Mouse (Mus musculus) liver, embryonic 14.5 days (tissue): ENCODE measurements around the gene Acvrl1. TPM values are rescaled to one million over a fixed set of nuclear protein-coding genes. Genes with fewer than 3 reads are reported as not detected.

Experiments
- ATAC-seq: fragments of 200-750 bp; cut with Nextera tagmentation; 2 replicates; pipeline ENCODE4 v1.8.0; 2017; ENCODE audit warnings: moderate number of reproducible peaks, mild to moderate bottlenecking, moderate library complexity; ENCODE audit not compliant: insufficient read depth
- DNase-seq, 3 experiments: peaks; one replicate each; pipeline ENCODE4 v3.0.0-alpha.2; 2012 to 2013; ENCODE audit warnings: low read depth in 3 of 3, low spot score in 3 of 3
- H3K27ac ChIP-seq: fragments of 300-500 bp; sonication (generic); 2 replicates; pipeline ENCODE4 v1.5.1; 2014; ENCODE audit warnings: moderate library complexity, mild to moderate bottlenecking, control low read depth, inconsistent platforms
- H3K27me3 ChIP-seq: fragments of 300-500 bp; sonication (generic); 2 replicates; pipeline ENCODE4 v1.6.1; 2014; ENCODE audit warnings: mild to moderate bottlenecking, low read length, moderate library complexity; ENCODE audit not compliant: control insufficient read depth, insufficient read depth
- H3K36me3 ChIP-seq: fragments of 300-500 bp; sonication (generic); replicated peaks from 2 replicates; pipeline ENCODE4 v1.6.1; 2014; ENCODE audit warnings: low read depth; ENCODE audit not compliant: control insufficient read depth, insufficient read depth
- H3K4me1 ChIP-seq, 2 experiments: fragments of 200-500 bp in 1 of 2; fragments of 300-500 bp in 1 of 2; sonication (generic) in 1 of 2; replicated peaks; 2 replicates each; pipeline ENCODE4 v1.6.1; 2012 to 2014; ENCODE audit warnings: antibody characterized with exemption in 1 of 2, inconsistent platforms in 1 of 2, low read length in 1 of 2; ENCODE audit not compliant: control insufficient read depth in 2 of 2, insufficient read depth in 2 of 2
- H3K4me2 ChIP-seq: fragments of 300-500 bp; sonication (generic); 2 replicates; pipeline ENCODE4 v1.6.1; 2014; ENCODE audit warnings: low read depth, mild to moderate bottlenecking, control low read depth, moderate library complexity
- H3K4me3 ChIP-seq, 2 experiments: fragments of 200-500 bp in 1 of 2; fragments of 300-500 bp in 1 of 2; sonication (generic) in 1 of 2; 2 replicates each; pipeline ENCODE4 v1.5.1; 2012 to 2014; ENCODE audit warnings: low read depth in 2 of 2, low read length in 2 of 2, mild to moderate bottlenecking in 2 of 2, control low read depth in 1 of 2, inconsistent platforms in 1 of 2, moderate library complexity in 1 of 2; ENCODE audit not compliant: insufficient read depth in 1 of 2
- H3K9ac ChIP-seq: fragments of 300-500 bp; sonication (generic); replicated peaks from 2 replicates; pipeline ENCODE4 v1.6.1; 2014; ENCODE audit warnings: mild to moderate bottlenecking, control low read depth, moderate library complexity
- H3K9me3 ChIP-seq: fragments of 300-500 bp; sonication (generic); 2 replicates; pipeline ENCODE4 v1.6.1; 2016; ENCODE audit warnings: low read length, mixed read lengths; ENCODE audit not compliant: control insufficient read depth
- CTCF ChIP-seq: IDR thresholded peaks from 2 replicates; pipeline ENCODE4 v1.5.1; 2016; ENCODE audit warnings: antibody characterized with exemption, low read depth, control low read depth
- EP300 ChIP-seq: IDR thresholded peaks from 2 replicates; pipeline ENCODE4 v1.6.1; 2016; ENCODE audit warnings: antibody characterized with exemption, low read depth
- WGBS: fragments of 180-500 bp; shearing (Covaris S2); extraction: QIAGEN DNeasy Blood & Tissue Kit; methylation state at CpG from one replicate; pipeline ENCODE4 v1.1.7; 2014; ENCODE audit not compliant: insufficient replicate concordance; 5-methylcytosine and 5-hydroxymethylcytosine counted together
- polyA plus RNA-seq, 2 experiments: library from polyadenylated mRNA; depleted of rRNA in 1 of 2; stranded (reverse) in 1 of 2; unstranded in 1 of 2; fragments of >200 nt; fragmentation: Nextera tagmentation in 1 of 2; extraction: Ambion mirVana in 1 of 2; gene quantifications; 2 replicates each; pipeline versions ENCODE4 v1.2.1 to v1.2.3; 2012 to 2014

Gene Acvrl1
- polyA plus RNA-seq, 2 experiments = 1.1 to 1.3 TPM

DNA sequence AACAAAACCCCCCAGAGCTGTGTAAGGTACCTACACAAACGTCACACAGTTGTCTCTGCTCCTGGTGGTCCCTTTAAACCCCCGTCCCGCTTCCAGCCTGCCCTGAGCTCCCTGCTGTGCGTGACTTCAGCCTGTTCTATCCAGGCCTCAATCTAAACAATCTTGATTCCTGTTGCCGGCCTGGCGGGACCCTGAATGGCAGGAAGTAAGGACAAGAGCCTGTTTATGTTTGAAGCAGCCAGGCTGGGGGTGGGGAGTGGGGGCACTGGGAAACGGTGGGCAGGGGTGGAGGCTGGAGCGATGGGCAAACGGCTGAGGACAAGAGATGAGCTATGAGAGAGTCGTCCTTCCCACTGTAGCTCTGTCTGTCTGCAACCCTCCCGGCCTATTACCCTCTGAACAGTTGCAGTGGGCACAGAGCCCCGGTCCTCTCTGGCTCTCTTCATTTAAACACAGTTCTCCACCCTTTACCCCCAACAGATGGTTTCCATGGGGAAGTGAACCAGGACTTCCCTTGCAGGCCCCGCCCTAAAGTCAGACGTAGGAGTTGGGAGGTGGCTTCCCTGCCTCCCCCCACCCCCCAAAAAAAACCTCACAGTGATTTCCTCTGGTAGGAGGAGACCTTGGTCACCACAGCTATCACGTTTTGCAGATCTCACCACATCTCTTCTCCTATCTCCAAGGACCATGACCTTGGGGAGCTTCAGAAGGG, 5.8 kb downstream of the Acvrl1 start:
- ATAC-seq (no peak), DNase-seq (no peak)
- Histone ChIP-seq H3K4me1 (peaks cover 0 to 2% of the 10 kb centered on the region in 2 experiments; a peak in 2 of 4 replicates), H3K9ac (no peak overlapping the region), H3K4me3 (no peak overlapping the region), H3K27ac (no peak overlapping the region), H3K27me3 (peaks cover 23% of the 10 kb centered on the region), H3K9me3 (no peaks in the 10 kb centered on the region), H3K36me3 (no peaks in the 10 kb centered on the region), H3K4me2 (no peak overlapping the region)
- 19% methylated on average over 15 of the region's 15 CpGs for WGBS
- no peak for TF ChIP-seq EP300
- TF ChIP-seq CTCF = no peak

DNA sequence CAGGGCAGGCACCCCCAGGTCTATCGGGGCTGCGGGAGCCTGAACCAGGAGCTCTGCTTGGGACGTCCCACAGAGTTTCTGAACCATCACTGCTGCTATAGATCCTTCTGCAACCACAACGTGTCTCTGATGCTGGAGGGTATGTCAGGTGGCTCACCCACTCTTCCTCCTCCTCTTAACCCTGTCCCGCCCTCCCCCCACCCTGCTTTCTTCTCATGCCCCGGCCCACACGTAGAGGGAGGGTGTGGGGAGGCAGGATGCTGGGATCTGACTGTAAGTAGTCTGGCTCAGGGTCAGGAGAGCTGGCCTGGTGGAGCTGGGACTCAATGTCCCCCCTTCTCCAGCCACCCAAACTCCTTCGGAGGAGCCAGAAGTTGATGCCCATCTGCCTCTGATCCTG, 7.1 kb downstream of the Acvrl1 start:
- DNase-seq (no peak), ATAC-seq (no peak)
- TF ChIP-seq EP300 (no peak), CTCF (no peak)
- peaks cover 11% of the 10 kb centered on the region for H3K27me3 ChIP-seq
- H3K9ac ChIP-seq = no peak overlapping the region
- peaks cover 3 to 8% of the 10 kb centered on the region in 2 experiments; a peak in 3 of 4 replicates for H3K4me1 ChIP-seq
- H3K9me3 ChIP-seq = no peaks in the 10 kb centered on the region
- WGBS = 39% methylated on average over 8 of the region's 8 CpGs
- H3K36me3 ChIP-seq = no peaks in the 10 kb centered on the region
- no peak overlapping the region for H3K4me2 ChIP-seq
- H3K27ac ChIP-seq = no peak overlapping the region
- no peak overlapping the region for H3K4me3 ChIP-seq

DNA sequence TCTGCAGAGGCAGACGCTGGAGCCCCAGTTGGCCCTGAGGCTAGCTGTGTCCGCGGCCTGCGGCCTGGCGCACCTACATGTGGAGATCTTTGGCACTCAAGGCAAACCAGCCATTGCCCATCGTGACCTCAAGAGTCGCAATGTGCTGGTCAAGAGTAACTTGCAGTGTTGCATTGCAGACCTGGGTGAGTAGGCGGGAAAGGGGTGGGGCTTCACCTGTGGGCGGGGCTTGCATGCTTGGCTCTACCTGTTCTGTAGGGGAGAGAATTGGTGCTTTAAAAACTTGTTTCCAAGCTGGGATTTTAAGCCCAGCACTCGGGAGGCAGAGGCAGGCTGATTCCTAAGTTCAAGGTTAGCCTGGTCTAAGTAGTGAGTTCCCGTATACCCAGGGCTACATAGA, 9.1 kb downstream of the Acvrl1 start:
- no peaks in the 10 kb centered on the region for H3K9me3 ChIP-seq
- no peak overlapping the region for H3K9ac ChIP-seq
- TF ChIP-seq EP300 (no peak), CTCF (no peak)
- no peaks in the 10 kb centered on the region; the same call in 1 of the 2 replicates for H3K27me3 ChIP-seq
- no peak overlapping the region for H3K4me2 ChIP-seq
- H3K27ac ChIP-seq = no peak overlapping the region
- H3K4me1 ChIP-seq = peaks cover 3 to 16% of the 10 kb centered on the region in 2 experiments; a peak in 3 of 4 replicates
- WGBS = 71% methylated on average over 11 of the region's 11 CpGs
- H3K36me3 ChIP-seq = no peaks in the 10 kb centered on the region
- no peak overlapping the region for H3K4me3 ChIP-seq
- ATAC-seq (no peak), DNase-seq (no peak)

DNA sequence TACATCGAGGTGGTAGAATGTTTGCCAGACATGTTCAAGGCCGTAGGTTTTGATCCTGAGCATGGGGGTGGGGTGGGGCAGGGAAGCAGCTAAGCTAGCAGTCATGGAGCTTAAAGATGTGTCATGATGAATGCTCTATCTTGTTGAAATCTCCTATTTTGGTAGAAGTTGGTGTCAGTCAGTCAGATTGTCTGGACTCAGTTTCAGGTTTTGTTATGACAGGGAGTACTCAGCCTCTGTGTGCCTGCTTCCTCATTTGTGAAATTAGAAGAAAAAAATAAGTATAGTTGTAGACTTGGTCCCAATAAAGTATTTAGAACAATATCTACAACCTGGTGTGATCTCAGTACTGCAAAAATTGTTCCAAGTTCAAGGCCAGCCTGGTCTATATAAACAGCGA, 10.4 kb downstream of the Acvrl1 start:
- TF ChIP-seq CTCF = no peak
- no peak for TF ChIP-seq EP300
- H3K27ac ChIP-seq = no peak overlapping the region
- no peaks in the 10 kb centered on the region; the same call in 1 of the 2 replicates for H3K27me3 ChIP-seq
- H3K9ac ChIP-seq = no peak overlapping the region
- WGBS = 71% methylated on average over 3 of the region's 3 CpGs
- ATAC-seq (no peak), DNase-seq (no peak)
- H3K4me1 ChIP-seq = peaks cover 3 to 16% of the 10 kb centered on the region in 2 experiments; a peak in 3 of 4 replicates
- H3K36me3 ChIP-seq = no peaks in the 10 kb centered on the region
- no peak overlapping the region for H3K4me3 ChIP-seq
- H3K9me3 ChIP-seq = no peaks in the 10 kb centered on the region
- no peak overlapping the region for H3K4me2 ChIP-seq

- WGBS = 15% methylated on average over 12 of the region's 12 CpGs
- Histone ChIP-seq H3K27ac (no peak overlapping the region), H3K4me2 (no peak overlapping the region), H3K4me1 (peaks cover 3 to 19% of the 10 kb centered on the region in 2 experiments; a peak in 3 of 4 replicates), H3K4me3 (no peak overlapping the region), H3K36me3 (no peaks in the 10 kb centered on the region), H3K9me3 (no peaks in the 10 kb centered on the region), H3K27me3 (no peaks in the 10 kb centered on the region; the same call in 1 of the 2 replicates), H3K9ac (no peak overlapping the region)
- TF ChIP-seq EP300 = 0 out of 2 replicates have a peak, but pooled peaks have one; percentile 26
- TF ChIP-seq CTCF = no peak
- DNase-seq = peak; percentile 28 to 39 (median 36)
- peak; percentile 35; the same call in 1 of the 2 replicates for ATAC-seq
Observed at GRCm38 (mm10) chr15:101139885-101140284, 11.6 kb downstream of the Acvrl1 start.
